Mouse (Mus musculus): Measurements from ENCODE around the gene Cactin. TPM values are rescaled to one million over a fixed set of nuclear protein-coding genes. Genes with fewer than 3 reads are reported as not detected.

Cactin gene
- 58.8 and 60.5 TPM in 2 replicates for polyA plus RNA-seq (2016; fragmentation: Nextera tagmentation; extraction: Ambion mirVana)

- Histone ChIP-seq H3K36me3 (peaks cover 65% of the 10 kb centered on the region), H3K9me3 (no peaks in the 10 kb centered on the region), H3K4me3 (peak within 1 kb of the TSS; percentile 96), H3K4me1 (peaks cover 38% of the 10 kb centered on the region), H3K27ac (replicated peaks) (peak within 1 kb of the TSS; percentile 85), H3K9ac (replicated peaks) (peak within 1 kb of the TSS; percentile 81), H3K4me2 (replicated peaks) (peak within 1 kb of the TSS; percentile 70), H3K27me3 (peaks cover 11% of the 10 kb centered on the region; the same call in 1 of the 2 replicates)
- peak; percentile 91 for ATAC-seq (ENCODE audit: low FRiP score, low read depth)
- under 1% methylated on average over 68 of the region's 68 CpGs for WGBS
Observed at GRCm38 (mm10) chr10:81320550-81321347, at the start of gene Cactin. Gene Cactin (plus strand): TSS chr10:81321103.

GRCm38 (mm10) chr10:81272356-81272755 lies 48.5 kb upstream of the Cactin start:
- 98% methylated on average over 21 of the region's 21 CpGs for WGBS
- Histone ChIP-seq H3K9ac (replicated peaks) (no peak overlapping the region), H3K27me3 (no peaks in the 10 kb centered on the region), H3K4me1 (peaks cover 11% of the 10 kb centered on the region), H3K9me3 (no peaks in the 10 kb centered on the region), H3K4me3 (no peak overlapping the region), H3K36me3 (peaks cover 34% of the 10 kb centered on the region), H3K27ac (replicated peaks) (no peak overlapping the region), H3K4me2 (replicated peaks) (no peak overlapping the region)
- no peak for ATAC-seq (ENCODE audit: low FRiP score, low read depth)

GRCm38 (mm10) chr10:81273842-81274241 lies 47.1 kb upstream of the Cactin start:
- H3K27ac ChIP-seq (replicated peaks), result no peak overlapping the region
- H3K9me3 ChIP-seq, result no peaks in the 10 kb centered on the region
- H3K9ac ChIP-seq (replicated peaks), result no peak overlapping the region
- H3K4me1 ChIP-seq, result peaks cover 4% of the 10 kb centered on the region
- no peak for ATAC-seq (ENCODE audit: low FRiP score, low read depth)
- peaks cover 34% of the 10 kb centered on the region for H3K36me3 ChIP-seq
- 95% methylated on average over 19 of the region's 19 CpGs for whole genome bisulfite sequencing
- no peaks in the 10 kb centered on the region for H3K27me3 ChIP-seq
- no peak overlapping the region for H3K4me3 ChIP-seq
- H3K4me2 ChIP-seq (replicated peaks), result no peak overlapping the region

GRCm38 (mm10) chr10:81277676-81278075 lies 43.2 kb upstream of the Cactin start:
- ATAC-seq (ENCODE audit: low FRiP score, low read depth), result no peak
- Histone ChIP-seq H3K4me2 (replicated peaks) (no peak overlapping the region), H3K4me1 (no peaks in the 10 kb centered on the region), H3K27ac (replicated peaks) (no peak overlapping the region), H3K9ac (replicated peaks) (no peak overlapping the region), H3K4me3 (no peak overlapping the region), H3K9me3 (no peaks in the 10 kb centered on the region), H3K27me3 (peaks cover 19% of the 10 kb centered on the region; the same call in 1 of the 2 replicates), H3K36me3 (peaks cover 12% of the 10 kb centered on the region)
- 79% methylated on average over 22 of the region's 22 CpGs for WGBS

GRCm38 (mm10) chr10:81279496-81279895 lies 41.4 kb upstream of the Cactin start:
- no peak overlapping the region for H3K9ac ChIP-seq (replicated peaks)
- no peak overlapping the region for H3K4me3 ChIP-seq
- H3K9me3 ChIP-seq, result no peaks in the 10 kb centered on the region
- no peaks in the 10 kb centered on the region for H3K4me1 ChIP-seq
- no peak overlapping the region for H3K27ac ChIP-seq (replicated peaks)
- H3K27me3 ChIP-seq, result peaks cover 37% of the 10 kb centered on the region
- H3K36me3 ChIP-seq, result 0 out of 2 replicates have a peak, but pooled peaks cover 3% of the 10 kb centered on the region
- no peak for ATAC-seq (ENCODE audit: low FRiP score, low read depth)
- 56% methylated on average over 10 of the region's 10 CpGs for WGBS
- H3K4me2 ChIP-seq (replicated peaks), result no peak overlapping the region

GRCm38 (mm10) chr10:81284189-81284588 lies 36.7 kb upstream of the Cactin start:
- WGBS, result 58% methylated on average over 6 of the region's 6 CpGs
- ATAC-seq (ENCODE audit: low FRiP score, low read depth), result no peak
- Histone ChIP-seq H3K4me1 (peaks cover 5% of the 10 kb centered on the region; the same call in 1 of the 2 replicates), H3K36me3 (no peaks in the 10 kb centered on the region), H3K27ac (replicated peaks) (no peak overlapping the region), H3K9me3 (no peaks in the 10 kb centered on the region), H3K27me3 (peaks cover 62% of the 10 kb centered on the region), H3K4me2 (replicated peaks) (no peak overlapping the region), H3K4me3 (no peak overlapping the region), H3K9ac (replicated peaks) (no peak overlapping the region)

GRCm38 (mm10) chr10:81284719-81285118 lies 36.2 kb upstream of the Cactin start:
- WGBS, result 15% methylated on average over 17 of the region's 17 CpGs
- Histone ChIP-seq H3K4me3 (no peak overlapping the region), H3K36me3 (no peaks in the 10 kb centered on the region), H3K27ac (replicated peaks) (no peak overlapping the region), H3K4me2 (replicated peaks) (peak overlapping the region; percentile 72), H3K4me1 (peaks cover 5% of the 10 kb centered on the region; the same call in 1 of the 2 replicates), H3K9me3 (no peaks in the 10 kb centered on the region), H3K27me3 (peaks cover 65% of the 10 kb centered on the region), H3K9ac (replicated peaks) (no peak overlapping the region)
- ATAC-seq (ENCODE audit: low FRiP score, low read depth), result no peak

GRCm38 (mm10) chr10:81285694-81286450 lies 35.0 kb upstream of the Cactin start:
- Histone ChIP-seq H3K27ac (replicated peaks) (no peak overlapping the region), H3K36me3 (no peaks in the 10 kb centered on the region), H3K9me3 (no peaks in the 10 kb centered on the region), H3K4me1 (peaks cover 10% of the 10 kb centered on the region; the same call in 1 of the 2 replicates), H3K27me3 (peaks cover 65% of the 10 kb centered on the region), H3K4me3 (peak overlapping the region; percentile 50), H3K4me2 (replicated peaks) (peak overlapping the region; percentile 72), H3K9ac (replicated peaks) (peak overlapping the region; percentile 56)
- 2% methylated on average over 54 of the region's 54 CpGs for WGBS
- peak; percentile 75 for ATAC-seq (ENCODE audit: low FRiP score, low read depth)

- 48% methylated on average over 6 of the region's 6 CpGs for WGBS
- no peaks in the 10 kb centered on the region for H3K36me3 ChIP-seq
- H3K4me2 ChIP-seq (replicated peaks), result no peak overlapping the region
Observed at GRCm38 (mm10) chr10:81286586-81286985, 34.3 kb upstream of the Cactin start.

GRCm38 (mm10) chr10:81287513-81288157 lies 33.3 kb upstream of the Cactin start:
- no peak for ATAC-seq (ENCODE audit: low FRiP score, low read depth)
- peaks cover 68% of the 10 kb centered on the region for H3K27me3 ChIP-seq

More at GRCm38 (mm10) chr10:81286586-81286985, 34.3 kb upstream of the Cactin start:
- no peak for ATAC-seq (ENCODE audit: low FRiP score, low read depth)
- H3K9ac ChIP-seq (replicated peaks), result no peak overlapping the region
- H3K4me3 ChIP-seq, result no peak overlapping the region
- H3K4me1 ChIP-seq, result peaks cover 13% of the 10 kb centered on the region; the same call in 1 of the 2 replicates
- H3K27me3 ChIP-seq, result peaks cover 65% of the 10 kb centered on the region
- no peaks in the 10 kb centered on the region for H3K9me3 ChIP-seq
- no peak overlapping the region for H3K27ac ChIP-seq (replicated peaks)

GRCm38 (mm10) chr10:81288601-81289000 lies 32.3 kb upstream of the Cactin start:
- H3K4me3 ChIP-seq, result no peak overlapping the region
- H3K27me3 ChIP-seq, result peaks cover 59% of the 10 kb centered on the region
- WGBS, result 28% methylated on average over 6 of the region's 6 CpGs
- H3K36me3 ChIP-seq, result no peaks in the 10 kb centered on the region
- no peak overlapping the region for H3K27ac ChIP-seq (replicated peaks)
- H3K9me3 ChIP-seq, result no peaks in the 10 kb centered on the region
- H3K9ac ChIP-seq (replicated peaks), result no peak overlapping the region
- H3K4me1 ChIP-seq, result peaks cover 16% of the 10 kb centered on the region
- H3K4me2 ChIP-seq (replicated peaks), result no peak overlapping the region
- ATAC-seq (ENCODE audit: low FRiP score, low read depth), result no peak

More at GRCm38 (mm10) chr10:81287513-81288157, 33.3 kb upstream of the Cactin start:
- 61% methylated on average over 8 of the region's 8 CpGs for WGBS
- Histone ChIP-seq H3K36me3 (no peaks in the 10 kb centered on the region), H3K4me1 (peaks cover 13% of the 10 kb centered on the region; the same call in 1 of the 2 replicates), H3K4me2 (replicated peaks) (no peak overlapping the region), H3K27ac (replicated peaks) (no peak overlapping the region), H3K4me3 (no peak overlapping the region), H3K9ac (replicated peaks) (no peak overlapping the region), H3K9me3 (no peaks in the 10 kb centered on the region)

Measured in midbrain, embryonic 12.5 days (tissue).